Mouse (Mus musculus): ENCODE measurements around the gene Grin3b. TPM values are rescaled to one million over a fixed set of nuclear protein-coding genes. Genes with fewer than 3 reads are reported as not detected.
A peak's percentile ranks its signal among the peaks of the same experiment; 100 is the strongest.

Gene Grin3b
- polyA plus RNA-seq, 2 experiments, result 0.23 to 0.72 TPM

GRCm38 (mm10) chr10:79983205-79983604 is 12.7 kb downstream of the Grin3b start:
- H3K27ac ChIP-seq (replicated peaks; ENCODE audit: low read depth, low read length), result no peak overlapping the region
- DNase-seq (ENCODE audit: low spot score) (no peak), ATAC-seq (ENCODE audit: low FRiP score, low read depth) (no peak)
- 76% methylated on average over 5 of the region's 5 CpGs for WGBS
- peaks cover 21% of the 10 kb centered on the region for H3K36me3 ChIP-seq (ENCODE audit: control insufficient read depth, insufficient read depth, low read length)
- peak overlapping the region; percentile 72 for H3K9ac ChIP-seq (ENCODE audit: low read depth, low read length, severe bottlenecking)
- no peak for TF ChIP-seq POLR2A (IDR thresholded peaks at IDR 0.05; ENCODE audit: borderline replicate concordance, extremely low read depth, insufficient read depth, insufficient read length)
- no peaks in the 10 kb centered on the region for H3K27me3 ChIP-seq (ENCODE audit: control insufficient read depth, insufficient read depth, low read length)
- no peaks in the 10 kb centered on the region for H3K9me3 ChIP-seq (ENCODE audit: control insufficient read depth, low read length)
- H3K4me2 ChIP-seq (replicated peaks; ENCODE audit: low read depth, low read length, severe bottlenecking), result peak overlapping the region; percentile 85
- peak overlapping the region; percentile 68 for H3K4me3 ChIP-seq (replicated peaks; ENCODE audit: low read length)
- H3K4me1 ChIP-seq (ENCODE audit: control insufficient read depth, insufficient read depth, low read length), result peaks cover 35% of the 10 kb centered on the region

- Histone ChIP-seq H3K4me1 (ENCODE audit: control insufficient read depth, insufficient read depth, low read length) (peaks cover 35% of the 10 kb centered on the region), H3K9ac (ENCODE audit: low read depth, low read length, severe bottlenecking) (peak overlapping the region; percentile 72), H3K27ac (replicated peaks; ENCODE audit: low read depth, low read length) (peak overlapping the region; percentile 96), H3K36me3 (ENCODE audit: control insufficient read depth, insufficient read depth, low read length) (peaks cover 17% of the 10 kb centered on the region), H3K9me3 (ENCODE audit: control insufficient read depth, low read length) (no peaks in the 10 kb centered on the region), H3K4me2 (replicated peaks; ENCODE audit: low read depth, low read length, severe bottlenecking) (peak overlapping the region; percentile 85), H3K27me3 (ENCODE audit: control insufficient read depth, insufficient read depth, low read length) (no peaks in the 10 kb centered on the region), H3K4me3 (replicated peaks; ENCODE audit: low read length) (peak overlapping the region; percentile 68)
- no peak for TF ChIP-seq POLR2A (IDR thresholded peaks at IDR 0.05; ENCODE audit: borderline replicate concordance, extremely low read depth, insufficient read depth, insufficient read length)
- DNase-seq (ENCODE audit: low spot score) (peak; percentile 58), ATAC-seq (ENCODE audit: low FRiP score, low read depth) (no peak)
- WGBS, result 3% methylated on average over 12 of the region's 21 CpGs
Measured at GRCm38 (mm10) chr10:79983670-79984069, 13.2 kb downstream of the Grin3b start.

DNA sequence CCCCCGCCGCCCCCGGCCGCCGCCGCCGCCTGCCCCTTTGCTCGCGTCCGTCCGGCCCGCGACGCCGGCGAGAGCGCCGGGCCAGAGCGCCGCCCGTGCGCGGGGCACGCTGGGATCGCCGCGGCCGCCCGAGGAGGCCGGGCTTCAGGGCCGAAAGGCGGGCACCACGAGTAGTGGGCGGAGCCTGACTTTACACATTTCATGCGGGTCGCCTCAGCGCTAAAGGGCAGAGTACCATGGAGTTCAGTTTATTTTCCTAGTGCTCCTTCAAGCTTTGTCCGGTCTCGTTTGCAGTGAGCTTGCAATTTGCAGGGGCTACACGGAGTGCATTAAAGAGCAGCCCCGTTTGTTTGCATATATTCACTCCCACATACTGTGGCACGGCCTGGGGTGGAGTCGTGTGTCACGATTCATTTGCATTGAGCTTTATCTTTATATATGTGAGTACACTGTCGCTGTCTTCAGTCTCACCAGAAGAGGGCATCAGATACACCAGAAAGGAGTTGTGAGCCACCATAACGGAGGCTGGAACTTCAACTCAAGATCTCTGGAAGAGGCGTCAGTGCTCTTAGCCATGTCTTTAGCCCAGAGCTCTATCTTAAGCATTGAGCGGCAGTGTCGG is 13.8 kb downstream of the Grin3b start, which contains the start of gene Tmem259:
TSS of gene Tmem259 (minus strand) at position 136 of the 622 bp plus-strand sequence.
- DNase-seq (ENCODE audit: low spot score) (peak; percentile 86), ATAC-seq (ENCODE audit: low FRiP score, low read depth) (peak; percentile 77)
- Histone ChIP-seq H3K27me3 (ENCODE audit: control insufficient read depth, insufficient read depth, low read length) (no peaks in the 10 kb centered on the region), H3K9me3 (ENCODE audit: control insufficient read depth, low read length) (no peaks in the 10 kb centered on the region), H3K36me3 (ENCODE audit: control insufficient read depth, insufficient read depth, low read length) (peaks cover 10% of the 10 kb centered on the region), H3K4me3 (replicated peaks; ENCODE audit: low read length) (peak within 1 kb of the TSS; percentile 68), H3K27ac (replicated peaks; ENCODE audit: low read depth, low read length) (peak within 1 kb of the TSS; percentile 96), H3K9ac (ENCODE audit: low read depth, low read length, severe bottlenecking) (peak within 1 kb of the TSS; percentile 72), H3K4me1 (ENCODE audit: control insufficient read depth, insufficient read depth, low read length) (peaks cover 36% of the 10 kb centered on the region), H3K4me2 (replicated peaks; ENCODE audit: low read depth, low read length, severe bottlenecking) (peak within 1 kb of the TSS; percentile 85)
- TF ChIP-seq POLR2A (IDR thresholded peaks at IDR 0.05; ENCODE audit: borderline replicate concordance, extremely low read depth, insufficient read depth, insufficient read length), result no peak
- WGBS, result 2% methylated on average over 32 of the region's 49 CpGs

GRCm38 (mm10) chr10:79984871-79985270 is 14.4 kb downstream of the Grin3b start:
- H3K4me3 ChIP-seq (replicated peaks; ENCODE audit: low read length), result peak overlapping the region; percentile 68
- no peaks in the 10 kb centered on the region for H3K27me3 ChIP-seq (ENCODE audit: control insufficient read depth, insufficient read depth, low read length)
- H3K36me3 ChIP-seq (ENCODE audit: control insufficient read depth, insufficient read depth, low read length), result peaks cover 7% of the 10 kb centered on the region; the same call in 1 of the 2 replicates
- DNase-seq (ENCODE audit: low spot score), result peak; percentile 100
- WGBS, result under 1% methylated on average over 22 of the region's 22 CpGs
- H3K27ac ChIP-seq (replicated peaks; ENCODE audit: low read depth, low read length), result peak overlapping the region; percentile 96
- H3K4me1 ChIP-seq (ENCODE audit: control insufficient read depth, insufficient read depth, low read length), result peaks cover 42% of the 10 kb centered on the region
- TF ChIP-seq POLR2A (IDR thresholded peaks at IDR 0.05; ENCODE audit: borderline replicate concordance, extremely low read depth, insufficient read depth, insufficient read length), result no peak
- ATAC-seq (ENCODE audit: low FRiP score, low read depth), result peak; percentile 93
- H3K9ac ChIP-seq (ENCODE audit: low read depth, low read length, severe bottlenecking), result peak overlapping the region; percentile 72
- H3K4me2 ChIP-seq (replicated peaks; ENCODE audit: low read depth, low read length, severe bottlenecking), result peak overlapping the region; percentile 85
- H3K9me3 ChIP-seq (ENCODE audit: control insufficient read depth, low read length), result no peaks in the 10 kb centered on the region

GRCm38 (mm10) chr10:79985334-79986231 is 15.1 kb downstream of the Grin3b start:
- H3K36me3 ChIP-seq (ENCODE audit: control insufficient read depth, insufficient read depth, low read length), result peaks cover 7% of the 10 kb centered on the region; the same call in 1 of the 2 replicates
- H3K9ac ChIP-seq (ENCODE audit: low read depth, low read length, severe bottlenecking), result peak overlapping the region; percentile 72
- peak overlapping the region; percentile 68 for H3K4me3 ChIP-seq (replicated peaks; ENCODE audit: low read length)
- H3K9me3 ChIP-seq (ENCODE audit: control insufficient read depth, low read length), result no peaks in the 10 kb centered on the region
- ATAC-seq (ENCODE audit: low FRiP score, low read depth) (no peak), DNase-seq (ENCODE audit: low spot score) (peak; percentile 67)
- peak overlapping the region; percentile 96 for H3K27ac ChIP-seq (replicated peaks; ENCODE audit: low read depth, low read length)
- peak overlapping the region; percentile 85 for H3K4me2 ChIP-seq (replicated peaks; ENCODE audit: low read depth, low read length, severe bottlenecking)
- WGBS, result 4% methylated on average over 35 of the region's 35 CpGs
- peaks cover 44% of the 10 kb centered on the region for H3K4me1 ChIP-seq (ENCODE audit: control insufficient read depth, insufficient read depth, low read length)
- H3K27me3 ChIP-seq (ENCODE audit: control insufficient read depth, insufficient read depth, low read length), result no peaks in the 10 kb centered on the region
- TF ChIP-seq POLR2A (IDR thresholded peaks at IDR 0.05; ENCODE audit: borderline replicate concordance, extremely low read depth, insufficient read depth, insufficient read length), result no peak

Measured in limb, embryonic 14.5 days (tissue).